Mouse (Mus musculus) layer of hippocampus, adult 9-11 months (tissue): Measurements from ENCODE around the gene Tcerg1l.

Source experiments
- DNase-seq: peaks from one replicate; pipeline ENCODE4 v3.0.0; 2022

Tcerg1l gene

DNA sequence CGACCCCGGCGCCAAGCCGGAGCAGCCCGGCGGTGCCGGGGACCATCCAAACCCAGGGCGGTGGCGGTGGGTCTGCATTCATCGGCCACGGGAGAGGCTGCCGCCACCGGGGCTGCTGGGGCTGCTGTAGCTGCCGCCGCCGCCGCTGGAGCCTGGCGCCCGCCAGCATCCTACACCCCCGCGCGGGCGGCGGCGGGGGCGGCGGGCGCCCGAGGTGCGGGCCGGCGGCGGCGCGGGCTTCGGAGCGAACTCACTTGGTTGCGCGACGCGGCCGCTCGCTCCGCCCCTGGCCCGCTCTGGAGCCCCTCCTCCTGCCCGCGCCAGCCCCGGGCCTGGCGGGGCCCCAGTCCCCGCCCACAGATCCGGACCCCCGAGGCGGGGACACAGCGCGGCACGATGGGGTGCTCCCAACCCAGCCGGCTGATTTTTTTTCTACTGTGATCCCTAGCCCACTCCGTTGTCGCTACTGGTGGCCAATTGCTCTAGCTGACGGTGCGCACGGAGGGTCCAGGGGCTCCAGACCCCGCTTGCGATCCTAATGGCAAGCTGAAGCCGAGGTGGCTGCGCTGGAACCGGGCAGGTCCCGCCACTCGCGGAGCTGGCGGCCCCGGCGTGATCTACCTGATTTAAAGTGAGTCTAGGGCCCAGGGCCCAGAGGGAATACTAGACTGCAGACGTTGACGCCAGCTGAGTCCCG is at the start of gene Tcerg1l:
TSS of gene Tcerg1l (minus strand) at position 246 of the 697 bp plus-strand sequence.
- DNase-seq = no peak

DNA sequence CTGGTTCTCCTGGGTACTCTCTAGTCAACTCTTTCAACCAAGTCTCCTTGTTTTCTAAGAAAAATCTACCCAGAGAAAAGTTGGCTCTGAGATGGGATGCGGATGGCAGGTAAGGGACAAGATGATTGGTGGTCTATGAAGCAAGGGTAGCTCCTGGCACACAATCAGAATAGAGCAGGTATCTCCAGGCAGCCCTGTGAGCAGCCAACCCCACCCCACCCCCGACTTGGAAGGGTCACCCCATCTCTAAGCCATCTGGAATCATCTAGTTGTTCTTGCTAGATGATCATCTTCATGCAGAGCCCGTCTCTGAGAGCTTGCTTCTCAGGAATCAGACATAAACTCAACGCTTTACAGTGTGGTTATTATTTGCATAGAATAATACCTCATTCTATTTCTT is 44.6 kb upstream of the Tcerg1l start:
- no peak for DNase-seq

DNA sequence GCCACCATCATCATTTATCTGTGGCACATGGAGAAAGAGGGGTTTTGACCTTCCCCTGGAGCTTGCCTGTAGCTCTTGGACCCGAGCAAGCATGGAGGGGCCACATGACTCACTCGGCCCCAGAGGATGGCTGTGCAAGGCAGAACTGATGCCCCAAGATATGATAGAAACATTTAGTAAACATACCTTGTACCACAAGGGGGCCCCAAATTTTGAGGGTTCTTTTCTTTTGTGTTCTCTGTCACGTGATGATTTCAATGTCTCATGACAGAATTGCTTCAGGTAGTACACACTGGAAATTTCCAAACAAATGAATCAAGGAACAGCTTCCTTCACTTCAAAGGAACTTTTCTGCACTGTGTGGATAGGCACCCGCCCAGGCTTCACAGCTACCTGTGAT is 35.0 kb upstream of the Tcerg1l start:
- no peak for DNase-seq

DNA sequence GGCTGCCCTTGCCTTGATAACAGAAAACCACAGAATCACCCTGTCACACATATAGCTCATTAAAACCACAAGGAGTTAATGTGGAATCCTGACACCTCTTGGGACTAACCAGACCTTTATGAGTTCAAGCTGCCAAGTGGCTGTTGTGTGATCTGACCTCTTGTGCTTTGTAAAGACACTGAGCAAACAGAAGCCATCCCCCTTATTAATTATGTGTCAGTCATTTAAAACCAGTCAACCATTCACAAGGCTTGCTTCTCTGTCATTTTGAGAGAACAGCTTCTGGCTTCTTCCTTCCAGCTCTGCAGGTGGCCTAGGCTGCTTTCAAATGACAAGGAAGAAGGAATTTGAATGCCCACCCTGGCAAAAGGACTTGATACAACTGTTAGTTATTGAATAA is 33.9 kb upstream of the Tcerg1l start:
- DNase-seq = no peak

DNA sequence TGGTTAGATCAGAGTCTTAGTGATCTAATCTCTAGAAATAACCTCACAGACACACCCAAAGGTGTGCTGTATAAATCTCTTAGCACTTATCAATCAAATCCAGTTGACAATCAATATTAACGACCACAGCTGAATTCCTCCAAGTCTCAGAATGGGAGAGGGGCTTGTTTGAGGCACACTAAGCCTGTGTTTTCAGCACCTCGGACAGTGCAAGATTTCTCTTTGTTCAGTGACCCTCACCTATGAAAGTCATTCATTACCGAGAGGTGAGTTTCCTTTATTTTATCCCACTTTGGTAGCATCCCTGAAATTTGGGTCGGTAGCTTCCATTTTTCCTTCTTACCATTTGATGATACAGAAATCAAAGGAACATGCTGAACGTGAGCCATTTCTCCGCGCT is 32.4 kb upstream of the Tcerg1l start:
- DNase-seq = no peak

DNA sequence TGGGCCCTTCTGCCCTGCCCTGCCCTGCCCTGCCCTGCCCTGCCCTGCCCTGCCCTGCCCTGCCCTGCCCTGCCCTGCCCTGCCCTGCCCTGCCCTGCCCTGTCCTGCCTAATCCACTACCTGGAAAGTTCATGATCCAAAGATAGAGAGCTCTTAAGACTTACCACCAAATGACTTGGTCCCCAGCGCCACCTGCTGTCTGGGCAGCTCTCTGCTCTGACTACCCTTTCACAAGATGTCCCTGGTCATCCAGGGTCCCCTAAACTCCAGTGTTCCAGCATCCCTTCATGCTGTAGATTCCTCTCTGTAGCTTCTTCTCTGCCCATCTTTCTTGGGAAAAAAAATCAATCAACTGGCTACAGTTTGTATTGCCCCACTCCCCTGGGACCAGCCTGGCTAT is 31.3 kb upstream of the Tcerg1l start:
- peak; percentile 27 for DNase-seq

DNA sequence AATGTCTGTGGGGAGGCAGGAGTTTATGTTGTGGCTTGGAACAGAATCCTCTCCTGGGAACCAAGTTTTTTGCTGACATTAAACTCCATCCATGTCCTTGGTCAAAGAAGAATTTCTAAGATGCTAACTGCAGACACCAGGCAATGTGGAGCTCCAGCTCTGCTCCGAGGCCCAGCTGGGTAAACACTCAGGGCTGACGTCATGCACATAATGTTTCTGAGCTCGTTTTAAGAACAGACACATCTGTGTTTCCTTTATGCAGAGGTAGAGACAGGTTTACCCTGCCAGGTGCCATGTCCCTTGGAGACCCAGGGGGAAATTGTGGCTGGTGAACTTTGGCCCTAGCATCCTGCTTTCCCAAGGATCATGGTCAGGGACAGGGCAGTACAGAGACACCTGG is 29.9 kb upstream of the Tcerg1l start:
- DNase-seq = no peak

DNA sequence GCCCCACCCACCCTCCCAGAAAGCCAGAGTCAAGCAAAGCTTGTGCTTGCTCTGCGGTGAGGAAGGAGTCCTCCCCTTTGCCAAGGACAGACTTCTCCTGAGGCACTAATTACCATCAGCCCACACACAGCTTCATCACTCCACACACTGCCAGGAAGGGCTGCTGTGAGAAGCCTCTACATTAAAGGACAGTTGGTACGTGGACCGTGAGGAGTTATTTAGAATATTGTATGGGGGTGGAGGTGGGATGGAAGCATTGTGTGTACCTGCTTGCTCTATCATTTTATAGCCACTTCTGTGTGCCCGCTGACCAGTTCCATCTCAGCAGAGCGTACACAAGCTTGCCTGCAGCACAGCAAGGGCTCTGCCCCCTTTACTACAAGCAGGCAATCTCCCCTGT is 16.0 kb upstream of the Tcerg1l start:
- peak; percentile 41 for DNase-seq

DNA sequence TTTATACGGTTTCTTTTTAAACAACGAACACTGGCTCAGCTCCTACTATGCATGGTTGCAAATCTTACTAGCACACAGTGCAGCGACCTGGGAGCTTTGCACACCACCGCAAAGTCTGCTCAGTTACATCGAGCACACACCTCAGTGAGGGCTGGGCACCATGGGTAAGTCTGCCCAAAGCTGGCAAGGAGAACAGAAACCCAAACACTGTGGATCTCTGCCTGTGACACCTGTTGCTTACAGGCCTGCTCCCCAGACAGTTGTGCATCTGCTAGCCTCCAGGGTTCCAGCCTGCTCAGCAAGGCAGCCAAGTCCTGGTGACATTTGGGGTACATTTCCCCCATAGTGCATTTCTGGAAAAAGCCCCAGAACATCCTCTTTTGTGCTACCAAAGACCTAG is 4.1 kb upstream of the Tcerg1l start:
- no peak for DNase-seq

DNA sequence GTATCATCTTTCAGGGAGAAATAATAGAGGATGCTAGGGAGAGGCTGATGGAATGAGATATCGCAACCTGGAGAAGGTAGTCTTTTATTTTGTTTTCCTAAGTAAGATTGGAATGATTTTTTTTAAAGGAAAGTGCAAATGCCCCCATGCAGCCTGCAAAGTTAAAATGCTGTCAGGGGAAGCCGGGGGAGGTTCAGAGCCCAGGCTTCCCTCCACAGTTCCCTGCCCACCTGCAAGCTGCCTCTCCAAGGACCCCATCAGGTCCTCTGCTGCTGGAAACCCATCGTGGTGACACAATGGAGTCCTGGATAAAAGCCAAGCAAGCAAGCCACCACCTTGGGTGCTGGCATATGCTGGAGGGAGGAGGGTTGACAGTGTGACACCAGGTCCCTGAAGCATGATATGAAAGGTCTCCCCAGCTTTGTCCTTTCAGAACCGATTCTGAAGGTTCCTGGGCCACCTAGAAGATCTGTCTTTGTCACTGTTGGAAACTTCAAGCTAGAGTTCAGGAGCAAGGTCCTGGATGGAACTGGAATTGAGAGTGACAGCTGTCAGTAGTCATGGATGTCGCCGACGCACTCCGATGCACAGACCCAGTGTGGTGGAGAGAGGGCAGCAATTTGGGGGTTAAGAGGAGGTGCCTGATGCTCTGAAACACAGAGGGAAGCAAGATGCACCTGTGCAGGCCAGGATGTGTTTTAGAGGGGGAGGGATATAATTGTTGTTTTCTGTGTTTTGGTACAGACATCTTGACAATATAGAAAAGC is 3.2 kb upstream of the Tcerg1l start:
- DNase-seq = no peak

DNA sequence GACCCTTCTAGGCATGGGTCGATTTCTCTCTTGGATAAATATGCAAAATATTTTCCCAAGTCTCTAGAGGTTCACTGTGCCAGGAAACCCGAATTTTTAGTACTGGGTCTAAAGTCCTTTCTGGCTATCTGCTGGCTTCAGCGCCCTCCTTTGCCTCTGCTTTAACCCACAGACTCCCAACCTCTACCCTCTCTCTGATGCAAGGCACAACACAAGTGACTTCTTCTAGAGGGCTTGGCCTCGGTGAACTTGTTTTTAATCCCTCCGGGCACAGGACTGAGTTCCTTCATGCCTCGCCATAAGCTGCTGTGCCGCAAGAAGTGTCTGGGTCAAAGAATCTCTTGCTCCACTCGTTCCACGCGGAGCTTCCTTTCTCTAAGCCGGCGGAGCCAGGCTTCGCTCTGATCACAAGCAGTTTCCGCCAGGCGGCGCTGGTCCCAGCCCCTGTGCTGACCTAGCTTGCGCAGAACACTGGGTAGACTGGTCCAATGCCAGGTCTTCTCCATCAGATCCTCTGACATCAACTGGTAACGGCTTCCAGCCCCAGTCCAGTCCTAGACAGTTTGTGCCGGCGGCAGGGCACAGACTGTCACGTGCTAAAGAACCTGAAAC is 758 bp upstream of the Tcerg1l start:
- peak; percentile 68 for DNase-seq

DNA sequence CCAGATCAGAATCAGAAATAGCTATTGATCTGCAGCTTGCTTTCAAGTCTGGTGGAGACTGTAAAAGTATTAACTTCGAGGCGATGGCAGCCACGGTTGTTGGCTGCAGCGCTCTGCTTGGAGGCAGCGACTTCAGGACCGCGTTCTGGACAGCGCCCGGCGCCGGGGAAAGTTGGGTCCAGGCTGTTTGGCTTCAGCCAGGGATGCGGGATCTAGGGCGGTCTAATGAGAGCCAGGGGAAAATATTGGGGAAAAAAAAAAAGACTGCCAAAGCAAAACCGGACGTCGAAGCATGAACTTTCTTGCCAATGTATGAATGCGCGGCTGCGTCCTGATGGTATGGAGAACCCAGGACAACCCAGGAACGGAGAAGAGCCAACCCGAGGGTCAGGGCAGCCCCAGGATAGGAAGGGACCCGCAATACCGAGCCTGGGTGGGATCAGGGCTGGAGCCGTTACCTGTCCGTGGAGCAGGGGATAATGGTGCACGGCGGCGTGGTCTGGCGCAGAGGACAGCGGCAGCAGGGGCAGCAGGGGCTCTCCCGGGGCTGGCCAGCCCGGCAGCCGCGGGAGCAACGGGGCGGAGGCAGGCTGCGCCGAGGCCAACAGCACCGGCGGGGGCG is 556 bp downstream of the Tcerg1l start:
- no peak for DNase-seq

DNA sequence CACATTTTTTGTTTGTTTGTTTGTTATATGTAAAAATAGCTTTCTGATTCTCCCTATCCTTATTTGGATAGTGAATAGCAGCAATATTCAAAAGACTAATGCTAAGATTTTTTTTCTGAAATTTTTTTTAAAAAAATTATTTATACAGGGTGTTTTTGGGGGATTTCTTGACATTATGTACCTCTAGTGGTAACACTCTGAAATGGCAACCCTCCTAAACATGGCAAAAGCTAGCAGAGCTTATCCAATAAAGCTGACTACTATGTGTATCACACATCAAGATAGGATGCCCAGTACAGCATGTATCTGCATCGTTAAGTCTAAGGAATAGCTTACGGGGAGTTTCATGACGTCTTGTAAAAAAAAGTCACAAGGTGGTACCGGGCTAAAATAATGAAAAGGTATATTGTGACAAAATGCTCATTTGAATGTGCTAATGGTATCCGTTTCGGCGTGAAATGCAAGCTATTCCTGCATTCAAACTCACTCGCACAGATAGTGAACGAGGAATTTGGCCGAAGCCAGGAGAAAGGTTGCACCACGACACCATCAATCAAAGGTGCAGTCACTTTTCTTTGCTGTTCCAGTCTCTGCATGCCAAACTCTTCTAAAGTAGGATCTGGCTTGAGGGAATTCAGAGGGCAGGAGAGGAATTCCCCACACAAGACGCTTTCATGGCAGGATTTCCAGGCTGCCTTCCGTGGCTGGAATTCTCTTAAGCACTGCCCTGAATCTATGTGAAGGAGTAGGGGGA is 1.2 kb downstream of the Tcerg1l start:
- DNase-seq = no peak

DNA sequence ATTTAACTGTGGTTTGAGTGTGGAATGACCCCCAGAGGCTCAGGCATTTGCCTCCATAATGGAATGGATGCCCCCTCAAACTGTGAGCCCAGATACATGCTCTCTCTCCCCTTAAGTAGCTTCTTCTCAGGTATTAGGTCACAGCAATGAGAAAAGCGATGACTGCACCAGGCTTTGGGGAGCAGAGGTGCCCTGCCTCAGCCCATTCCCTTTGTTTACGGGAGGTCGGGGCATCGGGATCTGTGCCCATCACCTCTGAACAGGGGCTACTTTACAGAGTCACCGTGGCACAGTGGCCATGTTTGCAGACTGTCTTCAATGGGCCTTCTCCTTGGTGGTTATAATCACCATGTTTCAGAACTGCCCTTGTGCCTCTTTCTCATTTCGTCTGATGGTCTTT is 7.6 kb downstream of the Tcerg1l start:
- no peak for DNase-seq

DNA sequence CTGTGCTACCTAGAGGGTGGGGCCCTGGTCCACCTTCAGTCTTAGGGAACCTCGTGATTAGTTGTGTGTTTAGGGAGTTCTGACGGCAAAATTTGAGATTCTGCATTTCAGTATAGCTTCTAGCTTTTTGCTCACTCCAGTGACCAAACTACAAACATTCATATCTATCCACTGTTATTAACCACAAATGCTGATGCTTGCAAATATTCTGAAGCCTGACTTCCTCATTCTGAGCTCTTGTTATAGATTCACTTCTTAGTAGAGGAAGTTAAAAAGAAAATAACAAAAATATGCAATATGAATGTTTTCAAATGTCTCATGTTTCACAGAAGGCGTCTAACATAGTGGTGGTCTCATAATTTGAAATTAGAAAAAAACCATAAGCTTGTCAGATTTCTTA is 8.5 kb downstream of the Tcerg1l start:
- DNase-seq = no peak

DNA sequence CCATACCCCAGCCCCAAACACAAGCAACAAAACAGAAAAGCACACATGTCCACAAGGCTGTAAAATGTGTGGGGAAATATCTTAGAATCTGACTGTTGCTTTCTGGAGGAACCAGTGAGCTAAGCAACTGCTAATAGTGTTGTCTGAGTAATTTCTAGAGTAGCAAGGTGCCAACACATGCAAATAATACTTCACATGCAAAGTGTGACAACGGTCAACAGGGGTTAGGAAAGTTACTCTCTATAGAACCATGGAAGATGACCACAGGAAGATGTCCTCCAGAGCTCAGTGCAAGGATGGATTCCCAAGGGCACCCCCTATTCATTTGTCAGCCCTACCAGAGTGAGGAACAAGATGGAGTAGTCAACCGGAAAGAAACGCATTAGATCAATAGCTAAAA is 18.3 kb downstream of the Tcerg1l start:
- no peak for DNase-seq

DNA sequence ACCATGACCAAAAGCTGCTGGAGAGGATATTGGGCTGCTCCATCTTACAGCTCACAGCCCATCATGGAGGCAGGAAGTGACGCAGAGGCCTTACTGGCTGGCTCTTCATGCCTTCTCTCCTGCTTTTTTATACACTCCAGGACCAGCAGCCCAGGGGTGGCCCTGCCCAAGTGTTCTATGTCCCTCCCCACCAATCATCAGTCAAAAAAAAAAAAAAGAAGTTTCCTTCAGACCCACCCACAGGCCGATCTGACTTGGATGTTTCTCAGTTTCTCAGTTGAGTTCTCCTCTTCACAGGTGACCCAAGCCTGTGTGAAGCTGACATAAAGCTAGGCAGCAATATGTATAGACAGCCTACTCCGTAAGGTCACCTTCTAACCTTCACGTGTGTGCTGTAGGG is 19.0 kb downstream of the Tcerg1l start:
- DNase-seq = no peak

DNA sequence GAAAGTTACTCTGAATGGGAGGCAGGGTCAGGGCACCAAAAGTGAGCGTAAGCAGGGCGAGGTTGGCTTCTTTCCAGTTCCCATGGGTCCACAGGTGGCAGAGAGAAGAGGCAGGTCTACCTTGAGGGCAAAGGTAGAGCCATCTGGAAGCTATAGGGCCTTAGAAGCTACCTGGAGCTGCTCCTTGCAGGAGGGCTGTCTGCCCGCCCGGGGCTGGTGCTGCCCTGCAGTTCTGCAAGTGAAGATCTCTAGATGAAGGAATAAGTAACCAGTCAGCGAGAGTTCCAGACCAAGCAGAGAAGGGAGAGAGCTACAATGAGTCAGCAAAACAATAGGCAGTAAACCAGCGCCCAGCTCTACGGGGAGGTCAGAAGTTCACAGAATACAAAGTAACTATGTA is 22.0 kb downstream of the Tcerg1l start:
- no peak for DNase-seq

DNA sequence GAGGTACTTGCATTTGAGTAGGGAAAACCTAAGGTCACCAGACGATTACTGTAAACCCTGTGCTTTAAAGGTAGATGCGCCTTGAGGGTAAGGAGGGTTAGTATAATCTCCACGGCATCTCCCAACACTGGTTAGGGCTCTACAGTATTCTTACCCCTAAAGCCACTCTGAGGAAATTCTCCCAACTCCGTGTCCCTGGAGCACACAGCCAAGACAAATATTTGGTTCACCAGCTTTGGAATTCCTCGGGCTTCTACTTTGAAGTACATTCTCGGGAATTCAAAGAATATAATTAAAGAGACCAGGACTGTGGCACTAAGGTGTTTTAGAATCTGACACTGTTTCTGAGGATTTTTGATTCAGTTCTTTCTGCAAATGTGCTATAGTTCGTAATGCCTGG is 23.2 kb downstream of the Tcerg1l start:
- no peak for DNase-seq

DNA sequence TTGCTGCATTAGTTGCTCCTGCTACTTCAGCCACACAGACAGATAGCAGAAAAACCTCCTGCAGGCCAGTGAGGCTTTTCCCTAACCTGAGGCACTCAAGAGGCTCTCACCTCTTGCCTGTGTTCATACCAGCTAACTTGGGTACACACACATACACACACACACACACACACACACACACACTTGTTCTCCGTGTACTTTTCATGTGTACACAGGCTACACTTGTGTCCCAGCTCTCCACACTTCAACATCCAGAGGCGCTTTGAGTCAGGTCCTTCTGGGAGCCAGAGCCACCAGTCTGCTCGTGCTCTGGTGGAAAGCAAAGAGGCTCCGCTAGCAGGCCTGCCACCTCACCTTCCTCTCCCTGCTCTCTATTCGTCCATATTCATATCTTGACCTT is 24.0 kb downstream of the Tcerg1l start:
- DNase-seq = no peak

DNA sequence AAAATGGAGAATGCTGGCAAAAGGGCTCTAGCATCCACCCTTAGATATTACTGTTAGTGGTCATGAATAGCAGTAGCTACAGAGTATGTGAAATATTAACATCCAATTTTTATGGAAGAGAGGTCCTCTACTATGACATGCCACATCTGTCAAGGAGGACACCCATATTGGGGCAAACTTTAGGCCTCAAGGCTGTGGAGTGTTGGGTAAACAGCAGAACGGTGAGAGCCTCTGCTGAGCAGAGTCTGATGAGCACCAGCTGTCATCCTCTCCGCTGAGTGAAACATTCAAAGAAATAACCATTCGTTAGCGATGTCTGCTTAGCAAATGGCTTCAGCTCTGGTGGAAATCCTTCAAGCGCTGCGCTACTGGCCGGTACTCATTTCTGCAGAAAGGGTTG is 30.0 kb downstream of the Tcerg1l start:
- no peak for DNase-seq

DNA sequence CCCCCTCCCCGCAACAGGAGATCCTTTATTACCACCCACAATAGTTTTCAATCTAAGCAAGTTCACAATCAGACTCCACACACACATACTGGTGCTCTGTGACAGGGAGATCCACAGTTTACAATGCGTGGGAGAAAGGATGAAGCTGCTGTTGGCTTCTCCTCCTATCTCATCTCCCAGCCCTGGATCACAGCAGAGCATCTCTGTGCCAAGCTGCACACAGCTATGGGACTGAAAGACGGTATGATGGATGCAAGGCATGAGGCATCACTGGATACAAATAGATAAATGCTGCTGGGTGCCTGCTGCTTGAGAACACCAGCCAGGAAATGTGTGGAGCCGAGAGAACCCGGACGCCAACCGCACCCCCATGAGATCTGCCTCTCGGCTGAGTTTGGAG is 32.0 kb downstream of the Tcerg1l start:
- DNase-seq = peak; percentile 21

DNA sequence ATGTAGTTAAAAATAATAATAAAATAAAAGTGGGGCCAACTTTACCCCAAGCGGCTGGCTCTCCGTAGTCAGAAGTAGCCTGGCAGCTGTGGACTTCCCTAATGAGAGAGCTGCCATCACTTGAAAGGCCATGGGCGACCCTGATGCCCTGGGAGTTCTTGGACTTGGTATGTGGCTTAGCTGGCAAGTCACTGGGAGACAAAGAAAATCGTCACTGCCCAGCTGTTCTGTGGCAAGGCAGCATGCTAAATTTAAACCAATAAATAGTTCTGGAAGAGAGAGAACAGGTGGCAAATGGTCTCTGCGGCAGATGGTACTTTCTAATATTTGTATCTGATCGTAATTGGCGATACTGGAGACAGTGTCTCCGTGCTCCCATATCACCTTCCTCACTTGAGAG is 40.1 kb downstream of the Tcerg1l start:
- peak; percentile 19 for DNase-seq
